Mouse (Mus musculus) olfactory bulb, adult 2 months (tissue): ENCODE data around the gene Mrm1. TPM values are rescaled to one million over a fixed set of nuclear protein-coding genes. Genes with fewer than 3 reads are reported as not detected.

Source experiments
- H3K27ac ChIP-seq: fragments of 200-500 bp; 2 replicates; pipeline ENCODE4 v1.5.1; 2012; ENCODE audit warnings: low read depth, low read length; ENCODE audit not compliant: insufficient read depth
- H3K4me1 ChIP-seq: fragments of 200-500 bp; 2 replicates; pipeline ENCODE4 v1.6.1; 2012; ENCODE audit warnings: low read length; ENCODE audit not compliant: control insufficient read depth, insufficient read depth
- H3K4me3 ChIP-seq: fragments of 200-500 bp; 2 replicates; pipeline ENCODE4 v1.5.1; 2012; ENCODE audit warnings: mild to moderate bottlenecking, low read depth, low read length, moderate library complexity; ENCODE audit not compliant: insufficient read depth
- CTCF ChIP-seq: fragments of 200-500 bp; IDR thresholded peaks from 2 replicates; pipeline ENCODE4 v1.5.1; 2012; ENCODE audit warnings: low read depth, mild to moderate bottlenecking, low read length, moderate library complexity; ENCODE audit not compliant: insufficient read depth
- POLR2A ChIP-seq: fragments of 200-500 bp; IDR thresholded peaks from 2 replicates; pipeline ENCODE4 v1.6.1; 2012; ENCODE audit warnings: mild to moderate bottlenecking, low read depth, low read length, moderate library complexity; ENCODE audit not compliant: insufficient read depth
- WGBS: fragments of 180-500 bp; shearing (Covaris S2); methylation state at CpG from one replicate; pipeline ENCODE4 v1.1.7; 2018; 5-methylcytosine and 5-hydroxymethylcytosine counted together
- polyA plus RNA-seq: library from polyadenylated mRNA; stranded (reverse); fragments of >200 nt; gene quantifications from 2 replicates; pipeline ENCODE4 v1.2.4, GENCODE M21; 2012; ENCODE audit warnings: low replicate concordance; ENCODE audit not compliant: missing spikeins, insufficient read depth, insufficient read length

Mrm1 gene
- polyA plus RNA-seq, 1 experiment: not detected

DNA sequence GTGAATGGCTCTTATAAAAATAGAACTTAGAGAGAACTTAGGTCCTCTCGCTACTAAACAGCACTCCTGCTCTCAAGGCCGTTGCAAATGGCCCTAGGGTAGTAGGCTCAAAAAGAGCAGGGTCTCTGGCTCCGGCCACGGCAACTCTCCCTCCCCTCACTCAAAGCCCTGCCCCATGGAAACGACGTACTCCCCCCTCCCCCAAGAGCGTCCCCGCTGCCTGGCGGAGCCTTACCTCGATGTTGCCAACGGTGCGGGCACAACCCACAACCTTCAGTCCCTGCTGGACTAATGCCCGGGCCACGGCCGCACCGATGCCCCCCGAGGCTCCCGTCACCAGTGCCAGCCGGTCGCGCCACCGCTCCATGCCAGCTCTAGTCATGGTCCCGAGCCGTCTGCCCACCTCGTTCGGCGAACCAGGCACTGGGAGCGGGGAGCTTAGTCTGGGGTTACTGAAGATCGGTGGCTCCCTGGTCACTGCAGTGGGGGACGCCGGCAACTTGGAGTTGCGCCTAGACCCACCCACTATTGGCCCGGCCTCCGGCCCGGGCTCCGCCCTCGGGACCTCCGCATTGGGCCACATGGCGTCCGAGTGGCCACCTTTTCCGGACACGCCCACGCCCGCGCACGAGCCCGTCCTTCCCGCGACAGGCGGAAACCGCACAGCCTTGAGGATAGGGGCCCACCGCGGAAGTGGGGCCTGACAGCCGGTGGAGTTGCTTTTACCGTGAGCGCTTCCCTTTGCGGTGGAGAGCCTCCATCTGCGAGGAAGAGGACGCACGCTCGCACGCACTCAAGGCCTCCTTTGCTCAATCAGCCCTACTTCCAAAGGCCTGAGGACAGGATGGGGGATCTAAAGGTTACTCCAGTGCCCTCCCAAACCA lies 9.4 kb upstream of the Mrm1 start, which contains the start of gene Dhrs11:
Gene Dhrs11 (minus strand): TSS at position 479 of the 884 bp plus-strand sequence.
- 4% methylated on average over 62 of the region's 62 CpGs for WGBS
- H3K27ac ChIP-seq: peak within 1 kb of the TSS; percentile 65; the same call in 1 of the 2 replicates
- TF ChIP-seq CTCF: no peak
- 0 out of 2 replicates have a peak, but pooled peaks have one; percentile 31 for TF ChIP-seq POLR2A
- peaks cover 9% of the 10 kb centered on the region for H3K4me1 ChIP-seq
- H3K4me3 ChIP-seq: peak within 1 kb of the TSS; percentile 59

DNA sequence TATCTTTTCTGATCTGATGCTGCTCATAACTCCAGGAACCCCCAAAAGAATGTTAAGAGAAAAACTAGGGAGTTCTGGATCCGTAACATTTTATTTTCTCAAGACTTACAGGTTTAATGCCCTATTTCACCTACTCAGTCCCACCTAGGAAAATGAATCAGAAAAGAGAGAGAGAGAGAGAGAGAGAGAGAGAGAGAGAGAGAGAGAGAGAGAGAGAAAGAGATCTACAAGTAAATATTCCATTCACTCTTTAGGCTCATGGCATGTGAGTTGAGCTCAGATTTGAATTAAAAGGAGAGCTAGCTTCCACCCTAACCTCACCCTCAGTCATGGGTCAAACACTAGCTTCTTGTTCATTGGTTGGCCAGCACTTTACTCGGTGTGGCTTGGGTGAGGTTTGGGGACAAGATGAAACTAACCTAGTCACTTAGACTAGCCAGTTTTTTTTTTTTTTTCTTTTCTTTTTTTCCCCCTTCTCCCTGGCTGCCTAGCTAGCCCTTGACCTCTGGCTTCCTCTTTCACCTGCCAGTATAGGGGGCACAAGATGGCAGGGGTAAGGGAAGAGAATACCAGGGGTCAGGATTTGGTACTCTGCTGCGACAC lies 8.7 kb upstream of the Mrm1 start:
- TF ChIP-seq POLR2A (no peak), CTCF (no peak)
- Histone ChIP-seq H3K4me1 (peaks cover 9% of the 10 kb centered on the region), H3K27ac (no peak overlapping the region), H3K4me3 (no peak overlapping the region)
- WGBS: 60% methylated on average over 3 of the region's 3 CpGs

DNA sequence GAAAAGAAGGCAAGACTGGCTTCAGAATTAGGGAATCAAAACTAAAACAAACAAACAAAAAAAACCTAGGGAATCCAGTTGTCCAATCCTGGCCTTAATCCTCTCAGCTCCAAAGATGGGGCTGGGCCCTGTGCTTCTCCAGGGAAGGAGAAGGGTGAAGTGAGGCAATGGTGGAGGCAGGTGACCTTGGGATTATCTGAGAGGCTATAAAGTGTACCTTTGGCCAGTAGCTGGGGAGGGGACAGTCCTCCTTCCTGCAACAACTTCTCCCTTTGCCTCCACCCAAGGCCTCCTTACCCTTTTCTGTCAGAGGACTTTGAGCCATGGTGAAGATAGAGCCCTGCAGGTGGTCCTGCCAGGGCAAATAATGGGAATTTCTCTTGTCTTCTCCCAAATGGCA lies 8.2 kb upstream of the Mrm1 start:
- no peak for TF ChIP-seq POLR2A
- no peak for TF ChIP-seq CTCF
- Histone ChIP-seq H3K27ac (no peak overlapping the region), H3K4me3 (no peak overlapping the region), H3K4me1 (peaks cover 9% of the 10 kb centered on the region)

DNA sequence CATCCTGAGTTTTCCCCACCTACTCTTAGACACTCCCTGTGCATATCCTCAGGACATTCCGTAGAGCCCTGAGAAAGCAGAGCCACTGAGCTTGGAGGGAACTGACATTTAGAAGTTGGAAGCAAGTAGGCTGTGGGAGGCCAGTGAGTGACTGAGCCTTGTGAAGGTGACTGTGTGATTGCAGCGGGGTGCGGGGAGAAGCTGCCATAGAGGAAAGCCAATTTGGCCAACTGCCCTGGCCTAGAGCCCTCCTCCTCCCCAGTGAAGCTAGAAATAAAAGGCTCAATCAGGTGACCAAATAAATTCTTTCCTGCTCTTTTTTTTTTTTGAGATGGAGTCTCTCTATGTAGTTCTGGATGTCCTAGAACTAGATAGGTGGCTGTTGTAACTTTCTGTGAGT lies 6.9 kb upstream of the Mrm1 start:
- no peak for TF ChIP-seq CTCF
- no peak for TF ChIP-seq POLR2A
- H3K27ac ChIP-seq: no peak overlapping the region
- WGBS: 27% methylated on average over 3 of the region's 3 CpGs
- no peak overlapping the region for H3K4me3 ChIP-seq
- H3K4me1 ChIP-seq: peaks cover 9% of the 10 kb centered on the region

DNA sequence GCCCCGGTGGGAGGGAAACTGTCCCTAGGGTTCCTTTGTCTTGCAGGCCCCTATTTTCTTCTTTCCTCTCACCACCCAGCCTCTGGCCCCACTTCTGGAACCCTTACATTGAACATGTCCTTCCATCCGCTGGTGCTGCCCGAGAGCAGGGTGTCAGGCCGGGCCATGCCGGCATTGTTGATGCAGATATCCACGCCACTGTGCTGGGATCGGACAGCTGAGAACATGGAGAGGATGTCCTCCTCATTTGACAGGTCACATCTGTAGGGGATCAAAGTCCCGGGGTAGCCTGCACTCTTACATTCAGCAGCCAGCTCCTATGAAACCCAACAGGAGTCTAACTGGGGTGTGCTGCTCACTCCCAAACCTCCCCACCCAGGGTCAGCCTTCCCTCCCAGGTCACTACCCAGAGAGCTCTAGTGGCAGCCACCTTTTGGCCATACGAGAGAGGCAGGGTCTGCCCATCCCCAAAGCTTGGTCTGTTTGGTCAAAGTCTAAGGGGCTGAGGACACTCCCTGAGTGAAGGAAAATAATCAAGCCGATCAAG lies 6.0 kb upstream of the Mrm1 start:
- Histone ChIP-seq H3K4me3 (no peak overlapping the region), H3K4me1 (peaks cover 9% of the 10 kb centered on the region), H3K27ac (no peak overlapping the region)
- TF ChIP-seq POLR2A (no peak), CTCF (no peak)
- 93% methylated on average over 10 of the region's 10 CpGs for WGBS

DNA sequence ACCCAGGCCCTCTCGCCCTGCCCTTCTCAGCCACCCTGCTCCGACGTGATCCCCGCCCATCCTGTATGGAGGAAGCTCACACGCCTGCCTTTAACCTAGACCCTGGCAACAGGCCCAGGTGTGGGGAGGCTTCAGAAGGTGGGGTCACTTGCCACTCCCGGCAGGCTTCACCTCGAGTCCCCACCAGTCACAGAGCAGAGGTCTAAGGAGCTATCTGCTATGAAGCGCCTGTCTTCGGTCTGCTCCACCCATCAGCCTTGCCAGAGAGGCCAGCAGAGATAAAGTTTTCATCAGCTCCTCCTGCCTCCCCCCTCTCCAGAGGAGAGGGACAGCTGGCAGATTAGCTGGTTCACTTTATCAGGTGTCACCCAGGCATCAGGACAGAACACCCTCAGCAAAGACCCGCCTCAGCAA lies 4.2 kb upstream of the Mrm1 start:
- 80% methylated on average over 10 of the region's 10 CpGs for WGBS
- no peak for TF ChIP-seq CTCF
- no peak for TF ChIP-seq POLR2A
- no peak overlapping the region for H3K27ac ChIP-seq

DNA sequence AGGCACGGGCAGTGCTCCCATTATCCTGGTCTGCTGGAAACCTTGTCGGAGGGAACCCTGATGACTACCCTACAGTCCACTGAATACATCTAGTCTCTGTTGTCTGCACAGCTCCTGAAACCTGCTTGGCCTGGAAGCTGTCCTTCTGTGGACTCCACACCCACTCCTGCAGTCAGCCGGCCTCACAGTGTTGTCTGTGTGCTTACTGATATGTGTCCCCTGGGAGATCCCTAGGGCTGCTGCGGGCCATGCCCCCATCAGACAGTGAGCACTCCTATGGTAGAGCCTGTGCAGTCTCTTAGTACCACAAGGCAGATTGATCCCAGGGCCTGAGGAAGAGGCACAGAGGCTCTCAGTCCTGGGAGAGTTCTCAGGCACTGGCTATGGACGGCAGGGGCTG lies 3.2 kb upstream of the Mrm1 start:
- Histone ChIP-seq H3K4me3 (no peak overlapping the region), H3K27ac (no peak overlapping the region), H3K4me1 (peaks cover 3% of the 10 kb centered on the region)
- TF ChIP-seq POLR2A (no peak), CTCF (no peak)
- WGBS: 93% methylated on average over 5 of the region's 5 CpGs

More for the DNA sequence above, 4.2 kb upstream of the Mrm1 start:
- H3K4me1 ChIP-seq: peaks cover 5% of the 10 kb centered on the region
- H3K4me3 ChIP-seq: no peak overlapping the region

DNA sequence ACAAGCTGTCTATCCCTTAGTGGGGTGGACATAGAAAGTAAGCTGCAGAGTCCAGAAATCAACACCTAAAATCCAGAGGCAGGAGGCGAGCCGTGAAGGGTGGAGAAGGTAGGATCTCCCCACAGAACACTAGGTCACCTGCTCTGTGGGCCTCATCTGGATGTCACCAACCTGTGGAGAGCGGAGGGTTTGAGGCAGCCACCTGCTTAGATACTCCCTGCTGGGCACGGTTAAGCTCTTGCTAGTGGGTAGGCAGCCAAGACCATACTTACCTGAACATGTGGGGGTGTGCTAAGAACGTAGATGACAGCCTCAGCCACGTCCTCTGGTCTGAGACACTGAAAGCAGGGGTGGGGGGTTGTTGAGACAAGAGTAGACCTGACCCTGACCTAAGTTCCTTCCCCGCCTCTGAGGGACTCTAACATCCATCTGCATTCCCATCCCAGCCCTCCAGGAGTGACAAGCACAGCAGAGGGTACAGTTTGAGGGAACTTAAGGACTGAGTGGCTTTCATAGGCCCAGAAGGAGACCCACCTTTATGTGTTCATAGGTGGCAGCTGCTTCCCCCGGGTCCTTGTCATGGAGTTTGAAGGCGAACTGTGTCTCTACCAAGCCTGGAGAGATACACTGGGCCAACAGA lies 1.9 kb upstream of the Mrm1 start:
- no peak overlapping the region for H3K27ac ChIP-seq
- no peak overlapping the region for H3K4me3 ChIP-seq
- H3K4me1 ChIP-seq: peaks cover 3% of the 10 kb centered on the region
- TF ChIP-seq POLR2A (no peak), CTCF (no peak)
- WGBS: 91% methylated on average over 9 of the region's 9 CpGs
